Mouse (Mus musculus): ENCODE results near the gene Rasgrp1. TPM values are rescaled to one million over a fixed set of nuclear protein-coding genes. Genes with fewer than 3 reads are reported as not detected.

Gene Rasgrp1
- total RNA-seq (2021), result 100 to 1,000 TPM; 336 to 339 TPM
- long read RNA-seq, experiment 1, full-length matches to known transcripts, result 176 of 235 reads
- long read RNA-seq, experiment 1, partial matches to known transcripts, result 48 of 235 reads
- long read RNA-seq, experiment 1, other reads (novel, unspliced or antisense), result 11 of 235 reads
- long read RNA-seq, experiment 2, full-length matches to known transcripts, result 191 of 251 reads
- long read RNA-seq, experiment 2, partial matches to known transcripts, result 45 of 251 reads
- long read RNA-seq, experiment 2, other reads (novel, unspliced or antisense), result 15 of 251 reads

DNA sequence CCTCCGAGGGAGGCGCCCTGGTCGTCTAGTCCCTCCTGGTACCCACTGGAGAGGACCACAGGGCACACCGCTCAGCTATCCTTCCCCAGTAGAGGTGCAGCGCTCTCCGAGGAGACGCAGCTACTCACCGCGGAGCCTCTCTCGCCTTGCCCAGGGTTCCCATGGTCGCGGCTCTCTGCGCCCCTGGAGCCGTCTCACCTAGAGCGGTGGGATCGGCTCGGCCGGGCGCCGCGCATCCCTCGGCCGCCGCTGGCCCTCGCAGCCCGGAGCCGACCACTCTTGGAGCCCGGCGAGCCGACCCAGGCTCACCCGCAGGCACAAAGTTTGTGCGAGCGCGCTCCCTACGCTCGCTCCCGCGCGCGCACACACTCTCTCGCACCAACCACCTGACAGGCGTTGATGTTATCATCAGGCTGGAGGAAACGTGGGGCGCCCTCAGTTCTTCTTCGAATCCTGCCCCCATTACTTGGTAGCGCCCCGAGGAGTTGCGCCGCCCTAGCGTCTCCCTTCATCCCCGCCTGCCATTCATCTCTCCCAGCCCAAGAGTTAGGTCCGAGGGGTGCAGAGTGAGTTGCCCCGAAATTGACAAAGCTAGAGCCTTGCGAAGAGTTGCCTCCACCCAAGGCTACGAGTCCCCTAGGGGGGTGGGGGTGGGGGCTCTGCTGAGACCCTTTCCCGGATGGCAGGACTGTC is at the start of gene Rasgrp1:
Gene Rasgrp1, minus strand, starts transcription at position 455 of the 693 bp plus-strand sequence.
- DNase-seq (ENCODE audit: low spot score in 2 of 2), result peak; percentile 29 to 51

DNA sequence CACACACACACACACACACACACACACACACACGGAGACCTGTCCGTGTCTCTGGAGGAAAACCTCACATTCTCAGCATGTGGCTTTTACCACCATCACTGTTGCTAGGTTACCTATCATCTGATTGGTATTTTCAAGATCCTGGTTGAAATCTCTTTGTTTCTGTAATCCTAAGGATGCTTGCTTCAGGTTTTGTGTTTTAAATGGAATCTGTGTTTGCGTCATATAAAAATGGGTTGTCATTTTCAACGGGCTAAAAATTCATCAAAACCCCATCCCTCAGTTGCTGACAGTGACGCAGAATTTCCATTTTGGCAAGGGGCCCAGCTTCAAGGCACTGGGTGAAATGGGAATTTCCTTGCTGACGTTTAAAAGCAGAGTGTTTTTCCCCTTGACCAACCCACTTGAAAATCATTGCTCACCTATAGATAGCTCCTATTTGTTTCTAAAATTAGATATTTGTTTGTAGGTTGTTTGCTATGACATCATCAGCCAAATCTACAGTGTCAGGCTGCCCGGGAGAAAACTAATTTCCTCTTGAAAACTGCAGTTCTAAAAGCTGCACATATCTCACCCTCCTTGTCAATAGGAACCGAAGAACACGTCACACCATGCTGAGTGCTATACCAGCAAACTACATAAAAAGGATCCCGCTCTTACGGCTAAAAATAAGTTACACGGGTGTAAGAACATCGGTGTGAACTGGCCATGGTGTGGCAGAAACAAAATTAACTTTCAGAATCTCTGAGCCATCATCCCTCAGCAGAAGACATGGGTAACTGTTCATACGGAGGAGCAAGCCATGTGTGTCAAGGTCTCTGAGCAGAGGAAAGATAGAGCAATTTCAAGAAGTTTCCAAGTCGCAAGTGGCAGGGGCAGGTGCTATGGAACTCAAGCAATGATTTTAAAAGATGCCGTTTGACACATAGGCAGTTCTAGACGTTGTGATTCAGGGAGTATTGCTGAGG is 47.4 kb upstream of the Rasgrp1 start:
- DNase-seq (ENCODE audit: low spot score in 2 of 2), result peak in 1 of 2 experiments; percentile 35

DNA sequence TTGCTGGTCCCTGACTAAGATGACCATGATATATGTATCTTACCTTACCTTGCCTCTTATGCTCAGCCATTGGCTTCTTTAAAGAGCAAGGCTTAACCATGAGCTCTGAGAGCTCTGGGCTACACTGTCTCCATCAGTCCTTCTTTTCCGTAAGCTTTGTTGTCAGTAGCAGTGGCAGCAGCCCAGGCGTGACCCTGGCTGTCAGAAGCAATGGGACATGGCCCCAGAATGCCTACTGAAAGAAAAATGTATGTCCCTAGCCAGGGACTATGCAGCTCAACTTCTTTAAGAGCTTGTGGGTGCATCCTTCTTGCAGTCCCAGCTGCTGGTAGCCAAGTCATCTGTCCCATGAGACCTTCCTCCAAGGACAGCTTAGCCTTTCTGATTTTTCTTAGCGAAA is 46.7 kb upstream of the Rasgrp1 start:
- no peak for DNase-seq (ENCODE audit: low spot score in 2 of 2)

GRCm38 (mm10) chr2:117388121-117388520 is 45.3 kb upstream of the Rasgrp1 start:
- no peak for DNase-seq (ENCODE audit: low spot score in 2 of 2)

- peak; percentile 45 to 60 for DNase-seq (ENCODE audit: low spot score in 2 of 2)
Observed at GRCm38 (mm10) chr2:117386981-117387705, 44.3 kb upstream of the Rasgrp1 start.

- peak in 1 of 2 experiments; percentile 29 for DNase-seq (ENCODE audit: low spot score in 2 of 2)
Observed at GRCm38 (mm10) chr2:117386036-117386590, 43.3 kb upstream of the Rasgrp1 start.

DNA sequence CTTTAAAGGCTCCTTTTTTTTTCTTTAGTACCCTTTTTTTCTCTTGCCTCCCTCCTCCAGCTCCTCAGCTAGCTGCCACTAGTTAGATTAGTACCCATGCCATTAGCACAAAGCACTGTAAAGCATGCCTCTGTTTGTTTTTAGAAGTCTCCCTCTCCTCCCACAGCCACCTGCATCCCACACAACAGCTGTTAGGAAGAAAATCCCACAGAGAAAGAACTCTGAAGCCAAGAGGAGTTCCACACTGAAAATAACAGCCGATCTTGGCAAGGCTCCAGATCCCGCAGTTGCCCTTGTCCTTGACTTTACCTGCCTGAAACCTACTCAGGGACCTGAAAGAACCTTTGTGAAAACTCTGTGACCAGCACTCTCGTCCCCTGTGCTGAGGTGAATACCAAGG is 38.5 kb upstream of the Rasgrp1 start:
- peak in 1 of 2 experiments; percentile 39 for DNase-seq (ENCODE audit: low spot score in 2 of 2)

- DNase-seq (ENCODE audit: low spot score in 2 of 2), result no peak
Observed at GRCm38 (mm10) chr2:117374293-117374830, 31.6 kb upstream of the Rasgrp1 start.

GRCm38 (mm10) chr2:117371706-117372105 is 28.9 kb upstream of the Rasgrp1 start:
- DNase-seq (ENCODE audit: low spot score in 2 of 2), result no peak

DNA sequence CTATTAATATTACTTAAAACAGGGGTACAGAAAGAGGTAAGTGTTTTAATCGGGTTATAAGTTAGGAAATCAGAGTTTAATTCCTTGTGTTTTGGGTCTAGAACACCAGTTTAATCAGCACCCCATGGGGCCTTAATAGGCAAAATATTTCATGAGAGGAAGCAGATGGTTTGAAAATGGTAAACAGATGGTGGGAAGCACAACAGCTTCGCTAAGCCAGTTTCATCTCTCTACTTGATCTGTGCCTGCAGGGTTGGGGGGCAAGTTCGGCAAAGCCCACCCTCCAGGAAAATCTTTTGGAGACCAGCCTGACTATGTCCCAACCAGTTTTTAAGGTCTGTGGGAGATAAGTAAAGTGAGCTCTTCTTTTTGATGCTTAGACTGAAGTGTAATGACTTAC is 23.7 kb upstream of the Rasgrp1 start:
- DNase-seq (ENCODE audit: low spot score in 2 of 2), result peak in 1 of 2 experiments; percentile 70

DNA sequence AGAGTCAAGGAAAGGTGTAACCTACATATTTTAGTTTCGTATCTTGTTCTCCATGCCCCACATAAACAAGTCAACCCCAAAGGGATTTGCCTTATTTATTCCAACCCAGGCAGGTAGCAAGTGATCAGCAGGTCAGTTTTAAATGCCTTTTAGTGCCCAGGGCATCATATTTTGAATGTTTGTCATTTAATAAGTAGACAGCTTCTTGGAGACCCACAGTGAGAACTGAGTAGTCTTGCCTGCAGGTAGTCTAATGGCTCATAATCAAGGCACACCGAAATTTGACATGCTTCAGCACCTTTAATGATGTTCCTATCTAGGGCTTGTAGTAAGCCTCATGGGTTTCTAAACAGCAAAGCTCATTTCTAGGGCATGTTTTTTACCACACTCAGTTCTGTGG is 21.3 kb upstream of the Rasgrp1 start:
- no peak for DNase-seq (ENCODE audit: low spot score in 2 of 2)

- no peak for DNase-seq (ENCODE audit: low spot score in 2 of 2)
Observed at GRCm38 (mm10) chr2:117357939-117358338, 15.1 kb upstream of the Rasgrp1 start.

DNA sequence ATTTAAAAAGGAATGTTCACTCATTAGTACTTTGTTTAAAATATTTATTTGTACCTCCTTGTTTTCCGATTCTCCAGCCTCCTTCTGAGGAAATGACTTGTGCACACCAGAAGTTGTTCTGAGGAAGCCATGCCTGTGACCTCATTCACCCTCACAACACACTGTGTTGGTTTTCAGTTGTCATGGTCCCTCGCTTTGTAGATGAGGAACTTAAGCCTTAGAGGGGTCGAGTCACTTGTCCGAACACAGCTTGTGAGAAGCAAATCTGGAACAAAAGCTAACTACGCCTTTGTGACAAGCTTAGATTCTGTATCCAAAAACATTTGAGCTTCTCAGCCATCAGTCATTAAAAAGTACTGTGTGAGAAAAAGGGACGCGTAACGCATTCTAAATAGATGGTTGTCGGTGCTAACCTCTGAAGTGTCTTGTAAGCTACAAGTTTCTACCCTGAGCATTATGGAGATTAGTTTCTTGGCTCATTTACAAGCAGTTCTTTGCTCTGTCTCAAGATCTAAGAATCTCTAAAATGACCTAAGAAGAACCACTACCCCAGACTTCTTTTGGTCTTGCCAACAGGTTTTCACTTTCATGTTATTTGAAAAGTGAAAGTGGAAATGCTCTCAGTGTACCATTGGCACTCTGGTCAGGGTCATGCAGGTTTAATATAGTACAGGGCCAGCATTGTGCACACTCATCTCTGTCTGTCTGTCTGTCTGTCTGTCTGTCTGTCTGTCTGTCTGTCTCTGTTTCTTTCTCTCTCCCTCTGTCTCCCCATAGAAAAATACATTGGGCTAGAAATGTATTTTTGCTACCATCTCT is 9.7 kb upstream of the Rasgrp1 start:
- no peak for DNase-seq (ENCODE audit: low spot score in 2 of 2)

DNA sequence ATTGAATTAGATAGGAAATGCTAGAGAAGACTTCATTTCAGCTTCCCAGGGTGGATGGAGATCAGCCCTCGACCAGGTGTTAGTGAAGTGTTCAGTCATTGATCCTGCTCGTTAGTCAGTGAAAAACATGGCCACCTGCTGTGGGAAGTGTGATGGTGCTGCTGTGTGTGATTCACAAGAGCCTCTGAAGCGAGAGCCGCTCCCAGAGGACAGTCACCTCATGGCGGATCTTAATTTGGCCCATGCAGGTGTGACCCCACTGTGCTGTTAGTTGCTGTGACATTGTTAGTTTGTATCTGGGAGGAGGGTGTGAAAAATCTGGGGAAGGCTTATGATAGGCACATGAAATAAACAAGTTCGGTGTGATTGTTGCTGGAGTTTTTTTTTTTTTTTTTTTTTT is 7.3 kb upstream of the Rasgrp1 start:
- DNase-seq (ENCODE audit: low spot score in 2 of 2), result no peak

DNA sequence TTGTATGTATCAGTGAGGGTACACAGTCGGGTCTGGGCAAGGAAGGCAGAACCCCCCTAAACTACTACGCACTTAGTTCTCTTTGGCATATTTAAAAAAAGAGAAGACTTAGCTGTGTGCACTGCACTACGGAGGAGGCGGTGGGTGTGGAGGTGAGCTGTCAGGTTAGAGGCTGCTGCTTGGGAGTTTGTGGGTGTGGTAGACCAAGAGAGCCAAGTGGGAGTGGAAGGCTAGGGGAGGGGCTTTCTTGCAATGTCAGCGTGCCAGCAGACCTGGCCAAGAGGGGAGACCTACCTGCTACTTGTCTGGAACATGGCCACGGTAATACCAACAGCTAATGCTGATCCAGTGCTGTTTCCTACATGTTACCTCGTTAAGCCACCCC is 431 bp upstream of the Rasgrp1 start:
- no peak for DNase-seq (ENCODE audit: low spot score in 2 of 2)

DNA sequence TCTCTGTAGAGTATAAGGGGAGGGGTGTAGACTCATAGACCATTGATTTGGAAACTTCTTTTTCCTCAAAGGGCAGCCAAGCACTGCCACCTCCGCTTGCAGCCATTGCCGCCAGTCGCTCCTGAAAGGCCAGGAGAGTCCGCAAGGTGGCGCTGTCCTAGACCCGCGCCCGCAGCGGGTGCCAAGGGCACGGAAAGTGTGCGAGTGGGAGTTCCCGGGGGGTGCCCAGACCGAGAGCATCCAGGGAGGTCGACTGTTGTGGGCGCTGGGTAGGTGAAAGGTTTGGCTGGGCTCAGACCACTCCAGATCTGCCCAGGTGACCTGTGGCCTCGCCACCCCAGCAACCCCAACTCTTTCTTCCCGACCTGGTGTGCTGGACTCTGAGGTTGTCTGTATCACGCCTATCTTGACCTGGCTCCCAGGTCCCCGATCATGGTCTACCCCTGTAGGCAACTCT is 683 bp downstream of the Rasgrp1 start:
- DNase-seq (ENCODE audit: low spot score in 2 of 2), result peak; percentile 64 to 77

DNA sequence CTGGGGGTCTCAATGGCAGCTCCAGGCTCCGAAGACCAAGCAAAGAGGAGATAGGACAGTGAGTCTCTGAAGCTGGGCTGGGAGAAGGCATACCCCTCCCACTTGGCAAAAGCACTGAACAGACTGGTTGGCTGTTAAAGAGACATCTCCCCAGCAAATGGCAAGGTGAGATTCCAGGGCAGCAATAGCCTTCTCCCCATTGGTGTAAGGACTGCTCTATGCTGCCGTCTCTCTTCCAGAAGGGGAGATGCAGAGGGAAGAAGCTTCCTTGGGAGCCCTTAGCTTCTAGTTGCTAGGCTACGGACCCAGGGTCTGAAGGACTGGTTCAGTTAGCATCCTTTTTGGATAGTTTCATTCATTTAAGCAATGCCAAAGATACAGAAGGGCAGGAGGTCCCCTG is 4.3 kb downstream of the Rasgrp1 start:
- DNase-seq (ENCODE audit: low spot score in 2 of 2), result peak in 1 of 2 experiments; percentile 32

GRCm38 (mm10) chr2:117337902-117338301 is 4.9 kb downstream of the Rasgrp1 start:
- no peak for DNase-seq (ENCODE audit: low spot score in 2 of 2)

DNA sequence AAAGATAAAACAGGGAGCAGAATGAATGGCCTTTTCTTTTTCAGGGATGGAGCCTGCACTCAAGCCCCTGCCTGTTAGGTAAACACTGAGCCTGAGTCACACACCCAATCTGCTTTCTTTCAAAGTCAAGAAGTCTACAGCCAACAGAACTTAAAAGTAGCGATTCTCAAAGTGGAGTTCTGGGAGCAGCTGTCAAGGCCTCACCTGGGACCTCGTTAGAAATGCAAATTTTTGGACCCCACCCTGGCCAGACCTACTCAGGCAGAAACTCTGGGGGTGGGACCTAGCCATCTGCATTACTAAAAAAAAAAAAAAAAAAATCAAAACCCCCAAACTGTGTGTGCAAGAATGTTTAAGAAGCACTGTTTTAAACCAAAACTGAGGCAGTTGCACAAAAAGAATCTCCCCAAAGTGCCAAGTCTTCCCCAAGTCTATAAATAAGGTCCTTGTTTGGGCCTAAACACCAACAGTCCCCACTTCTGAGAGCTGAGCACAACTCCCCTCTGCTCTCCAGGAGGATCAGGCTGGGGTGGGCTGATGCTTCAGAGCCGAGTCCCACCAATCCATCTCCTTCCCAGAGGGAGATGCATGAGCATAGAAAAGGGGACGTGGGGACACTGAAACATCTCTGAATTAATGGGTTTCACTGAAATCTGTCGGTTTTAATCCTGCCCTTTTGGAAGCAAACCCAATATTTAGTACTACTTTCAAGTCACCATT is 5.7 kb downstream of the Rasgrp1 start:
- no peak for DNase-seq (ENCODE audit: low spot score in 2 of 2)

Data from layer of hippocampus, postnatal 14 days (tissue).